Mouse (Mus musculus): ENCODE measurements around the gene Snap47. TPM values are rescaled to one million over a fixed set of nuclear protein-coding genes. Genes with fewer than 3 reads are reported as not detected.

The Snap47 gene
- polyA plus RNA-seq, 1 experiment: 14.4 TPM

GRCm38 (mm10) chr11:59361291-59361690, 89.7 kb downstream of the Snap47 start:
- no peak overlapping the region for H3K4me3 ChIP-seq (replicated peaks; ENCODE audit: control insufficient read depth, low read depth, low read length)
- WGBS: 70% methylated on average over 9 of the region's 9 CpGs
- H3K27ac ChIP-seq (ENCODE audit: control insufficient read depth, insufficient read depth, low read depth, low read length, poor library complexity): no peak overlapping the region
- TF ChIP-seq POLR2A (IDR thresholded peaks at IDR 0.05; ENCODE audit: borderline replicate concordance, control insufficient read depth, low read depth, low read length) (no peak), CTCF (IDR thresholded peaks at IDR 0.05; ENCODE audit: control insufficient read depth, insufficient read depth, low read length) (no peak)
- no peaks in the 10 kb centered on the region for H3K4me1 ChIP-seq (ENCODE audit: control insufficient read depth, insufficient read depth, low read length)

Other genes starting within 250 kb of the Snap47 start
- 17.6 and 28.0 TPM in 2 replicates for gene Mrpl55, start 248.7 kb downstream of the Snap47 start, polyA plus RNA-seq (2011; ENCODE audit: insufficient read depth, insufficient read length, low replicate concordance, missing spikeins)
- gene 2310033P09Rik, start 242.9 kb downstream of the Snap47 start, polyA plus RNA-seq (2011; ENCODE audit: insufficient read depth, insufficient read length, low replicate concordance, missing spikeins): 19.0 and 32.8 TPM in 2 replicates
- gene Arf1, start 222.9 kb downstream of the Snap47 start, polyA plus RNA-seq (2011; ENCODE audit: insufficient read depth, insufficient read length, low replicate concordance, missing spikeins): 72.4 and 90.6 TPM in 2 replicates
- gene Wnt3a, start 160.4 kb downstream of the Snap47 start, polyA plus RNA-seq (2011; ENCODE audit: insufficient read depth, insufficient read length, low replicate concordance, missing spikeins): not detected in 2 replicates
- gene Wnt9a, start 144.3 kb downstream of the Snap47 start, polyA plus RNA-seq (2011; ENCODE audit: insufficient read depth, insufficient read length, low replicate concordance, missing spikeins): 0.49 TPM in 1 of 2 replicates, not detected in the other
- not detected in 2 replicates for gene Prss38, start 75.5 kb downstream of the Snap47 start, polyA plus RNA-seq (2011; ENCODE audit: insufficient read depth, insufficient read length, low replicate concordance, missing spikeins)
- gene Jmjd4, start 1.1 kb downstream of the Snap47 start, polyA plus RNA-seq (2011; ENCODE audit: insufficient read depth, insufficient read length, low replicate concordance, missing spikeins): 1.4 and 2.8 TPM in 2 replicates
- gene Zfp867, start 21.3 kb upstream of the Snap47 start, polyA plus RNA-seq (2011; ENCODE audit: insufficient read depth, insufficient read length, low replicate concordance, missing spikeins): 1.3 and 1.6 TPM in 2 replicates
- gene Zkscan17, start 75.6 kb upstream of the Snap47 start, polyA plus RNA-seq (2011; ENCODE audit: insufficient read depth, insufficient read length, low replicate concordance, missing spikeins): 4.2 and 7.9 TPM in 2 replicates
- gene Nlrp3, start 90.4 kb upstream of the Snap47 start, polyA plus RNA-seq (2011; ENCODE audit: insufficient read depth, insufficient read length, low replicate concordance, missing spikeins): 4.1 and 4.2 TPM in 2 replicates
- not detected in 2 replicates for gene Olfr222, start 125.0 kb upstream of the Snap47 start, polyA plus RNA-seq (2011; ENCODE audit: insufficient read depth, insufficient read length, low replicate concordance, missing spikeins)
- gene Olfr223, start 142.1 kb upstream of the Snap47 start, polyA plus RNA-seq (2011; ENCODE audit: insufficient read depth, insufficient read length, low replicate concordance, missing spikeins): not detected in 2 replicates
- 25.7 and 41.6 TPM in 2 replicates for gene Mprip, start 210.1 kb upstream of the Snap47 start, polyA plus RNA-seq (2011; ENCODE audit: insufficient read depth, insufficient read length, low replicate concordance, missing spikeins)